Mouse (Mus musculus) embryonic facial prominence, embryonic 14.5 days (tissue): Measurements from ENCODE around the gene Vps45. TPM values are rescaled to one million over a fixed set of nuclear protein-coding genes. Genes with fewer than 3 reads are reported as not detected.
A peak's percentile ranks its signal among the peaks of the same experiment; 100 is the strongest.

Source experiments
- ATAC-seq: fragments of 200-750 bp; cut with Nextera tagmentation; 2 replicates; pipeline ENCODE4 v1.8.0; 2017; ENCODE audit warnings: low read depth, moderate number of reproducible peaks, moderate TSS enrichment
- DNase-seq: peaks from one replicate; pipeline ENCODE4 v3.0.0-alpha.2; 2015; ENCODE audit warnings: low spot score
- H3K27ac ChIP-seq: fragments of 300-500 bp; sonication (generic); replicated peaks from 2 replicates; pipeline ENCODE4 v1.5.1; 2014; ENCODE audit warnings: low read depth, mild to moderate bottlenecking, low read length, moderate library complexity
- H3K27me3 ChIP-seq: fragments of 300-500 bp; sonication (generic); replicated peaks from 2 replicates; pipeline ENCODE4 v1.6.1; 2014; ENCODE audit warnings: low read length; ENCODE audit not compliant: control insufficient read depth, insufficient read depth
- H3K36me3 ChIP-seq: fragments of 300-500 bp; sonication (generic); 2 replicates; pipeline ENCODE4 v1.6.1; 2014; ENCODE audit warnings: low read length, mixed read lengths; ENCODE audit not compliant: control insufficient read depth, insufficient read depth
- H3K4me1 ChIP-seq: fragments of 300-500 bp; sonication (generic); 2 replicates; pipeline ENCODE4 v1.6.1; 2014; ENCODE audit warnings: antibody characterized with exemption, low read length; ENCODE audit not compliant: control insufficient read depth, insufficient read depth
- H3K4me2 ChIP-seq: fragments of 300-500 bp; sonication (generic); 2 replicates; pipeline ENCODE4 v1.6.1; 2014; ENCODE audit warnings: low read depth, mild to moderate bottlenecking, low read length, moderate library complexity, mixed read lengths
- H3K4me3 ChIP-seq: fragments of 300-500 bp; sonication (generic); 2 replicates; pipeline ENCODE4 v1.5.1; 2014; ENCODE audit warnings: low read depth, mild to moderate bottlenecking, low read length
- H3K9ac ChIP-seq: fragments of 300-500 bp; sonication (generic); 2 replicates; pipeline ENCODE4 v1.6.1; 2014; ENCODE audit warnings: low read depth, mild to moderate bottlenecking, low read length, moderate library complexity, mixed read lengths
- H3K9me3 ChIP-seq: fragments of 300-500 bp; sonication (generic); 2 replicates; pipeline ENCODE4 v1.6.1; 2016; ENCODE audit warnings: low read length; ENCODE audit not compliant: control insufficient read depth
- WGBS: fragments of 180-500 bp; shearing (Covaris S2); extraction: QIAGEN DNeasy Blood & Tissue Kit; methylation state at CpG from one replicate; pipeline ENCODE4 v1.1.7; 2014; 5-methylcytosine and 5-hydroxymethylcytosine counted together
- polyA plus RNA-seq: library from polyadenylated mRNA; unstranded; fragments of >200 nt; fragmentation: Nextera tagmentation; extraction: Ambion mirVana; gene quantifications from 2 replicates; pipeline ENCODE4 v1.2.1, GENCODE M21; 2014

Vps45 gene
- polyA plus RNA-seq, result 24.4 and 25.7 TPM in 2 replicates

DNA sequence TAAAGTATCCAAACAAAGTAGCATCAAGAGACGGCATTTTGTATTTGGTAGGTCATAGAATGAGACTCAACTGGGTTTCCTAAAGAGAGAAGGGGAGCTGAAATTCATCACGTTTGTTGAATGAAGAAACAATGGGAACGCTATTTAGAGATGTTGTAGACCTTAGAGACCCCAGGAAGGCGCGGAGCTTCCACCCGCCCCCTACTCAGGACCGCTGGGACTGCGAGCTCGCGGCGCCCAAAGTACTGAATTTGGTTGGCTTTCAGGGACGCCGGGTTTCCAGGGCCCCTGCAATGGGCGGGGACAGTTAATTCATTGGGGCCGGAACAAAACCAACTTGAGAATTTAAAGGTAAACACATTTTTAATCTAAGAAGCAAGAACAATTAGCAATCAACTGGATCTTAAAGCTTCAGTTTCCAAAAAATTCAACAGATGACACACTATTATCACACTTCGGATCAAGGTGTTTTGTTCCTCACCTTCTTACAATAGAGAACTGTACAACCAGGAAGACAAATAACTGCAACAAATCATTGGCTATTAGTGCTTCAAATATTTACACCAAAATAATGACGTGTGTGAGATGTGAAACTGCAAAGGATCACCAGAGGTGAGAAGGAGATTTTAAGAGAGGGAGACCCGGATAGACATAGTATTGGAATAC, at the start of gene Vps45:
Gene Vps45, minus strand, starts transcription at position 236 of the 666 bp plus-strand sequence.
- peak; percentile 83 for ATAC-seq
- no peaks in the 10 kb centered on the region for H3K9me3 ChIP-seq
- H3K27me3 ChIP-seq, result no peaks in the 10 kb centered on the region
- peak within 1 kb of the TSS; percentile 89 for H3K27ac ChIP-seq
- WGBS, result 1% methylated on average over 18 of the region's 18 CpGs
- no peaks in the 10 kb centered on the region for H3K4me1 ChIP-seq
- peak; percentile 85 for DNase-seq
- H3K4me3 ChIP-seq, result peak within 1 kb of the TSS; percentile 59
- peak within 1 kb of the TSS; percentile 70 for H3K9ac ChIP-seq
- H3K36me3 ChIP-seq, result peaks cover 6% of the 10 kb centered on the region
- H3K4me2 ChIP-seq, result peak within 1 kb of the TSS; percentile 80

DNA sequence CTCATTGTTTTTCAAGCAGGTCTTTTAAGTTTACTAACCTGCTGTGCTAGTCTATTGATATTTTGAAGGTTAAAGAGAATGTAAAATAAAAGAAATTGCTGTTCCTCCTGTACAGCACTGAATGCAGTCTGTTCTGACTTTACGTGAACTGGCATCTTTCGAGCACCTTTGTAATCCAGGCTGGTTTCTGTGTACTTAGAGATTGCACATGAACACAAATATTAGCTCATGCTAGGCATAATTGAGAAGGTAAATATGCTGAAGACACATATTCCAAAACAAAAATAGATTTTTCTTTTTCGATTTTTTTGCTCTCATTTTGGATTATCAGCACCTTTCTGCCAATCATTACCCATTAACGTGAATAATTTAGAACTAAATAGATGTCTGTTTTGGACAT, 47.9 kb upstream of the Vps45 start:
- peaks cover 27% of the 10 kb centered on the region for H3K4me1 ChIP-seq
- no peak overlapping the region for H3K9ac ChIP-seq
- WGBS, result 80% methylated on average over 4 of the region's 4 CpGs
- H3K36me3 ChIP-seq, result no peaks in the 10 kb centered on the region
- no peak overlapping the region for H3K4me3 ChIP-seq
- no peaks in the 10 kb centered on the region for H3K27me3 ChIP-seq
- peak overlapping the region; percentile 77; the same call in 1 of the 2 replicates for H3K4me2 ChIP-seq
- H3K27ac ChIP-seq, result no peak overlapping the region
- ATAC-seq (no peak), DNase-seq (no peak)
- no peaks in the 10 kb centered on the region for H3K9me3 ChIP-seq

DNA sequence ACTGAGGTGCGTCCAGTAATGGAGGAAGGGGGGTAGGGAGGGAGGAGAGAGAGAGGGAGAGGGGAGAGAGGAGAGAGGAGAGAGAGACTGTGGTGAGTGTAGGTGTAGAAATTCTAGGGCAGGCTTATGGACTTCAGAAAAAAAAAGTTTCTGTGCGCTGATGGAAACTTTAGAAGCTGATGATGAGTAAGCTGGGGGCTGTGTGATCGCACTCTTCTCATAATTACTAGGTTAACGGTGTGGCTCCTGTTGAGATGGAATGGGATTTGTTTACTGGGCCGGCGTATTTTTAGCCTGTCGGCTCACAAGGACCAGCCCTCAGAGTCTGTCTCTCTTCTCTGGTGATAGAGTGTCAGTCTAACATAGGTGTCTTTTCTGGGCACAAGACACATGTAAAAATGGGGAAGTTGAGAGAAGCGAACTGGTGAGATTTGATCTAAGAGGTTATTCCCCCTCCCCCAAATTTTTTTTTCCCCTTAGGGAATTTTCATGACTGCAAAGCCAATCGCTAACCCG, 47.0 kb upstream of the Vps45 start:
- 4% methylated on average over 10 of the region's 10 CpGs for WGBS
- peaks cover 27% of the 10 kb centered on the region for H3K4me1 ChIP-seq
- ATAC-seq (no peak; the same call in 1 of the 2 replicates), DNase-seq (peak; percentile 26)
- H3K27ac ChIP-seq, result peak overlapping the region; percentile 92
- peak overlapping the region; percentile 77 for H3K4me2 ChIP-seq
- H3K27me3 ChIP-seq, result no peaks in the 10 kb centered on the region
- peak overlapping the region; percentile 94 for H3K9ac ChIP-seq
- H3K36me3 ChIP-seq, result no peaks in the 10 kb centered on the region
- H3K9me3 ChIP-seq, result no peaks in the 10 kb centered on the region
- H3K4me3 ChIP-seq, result peak overlapping the region; percentile 93

DNA sequence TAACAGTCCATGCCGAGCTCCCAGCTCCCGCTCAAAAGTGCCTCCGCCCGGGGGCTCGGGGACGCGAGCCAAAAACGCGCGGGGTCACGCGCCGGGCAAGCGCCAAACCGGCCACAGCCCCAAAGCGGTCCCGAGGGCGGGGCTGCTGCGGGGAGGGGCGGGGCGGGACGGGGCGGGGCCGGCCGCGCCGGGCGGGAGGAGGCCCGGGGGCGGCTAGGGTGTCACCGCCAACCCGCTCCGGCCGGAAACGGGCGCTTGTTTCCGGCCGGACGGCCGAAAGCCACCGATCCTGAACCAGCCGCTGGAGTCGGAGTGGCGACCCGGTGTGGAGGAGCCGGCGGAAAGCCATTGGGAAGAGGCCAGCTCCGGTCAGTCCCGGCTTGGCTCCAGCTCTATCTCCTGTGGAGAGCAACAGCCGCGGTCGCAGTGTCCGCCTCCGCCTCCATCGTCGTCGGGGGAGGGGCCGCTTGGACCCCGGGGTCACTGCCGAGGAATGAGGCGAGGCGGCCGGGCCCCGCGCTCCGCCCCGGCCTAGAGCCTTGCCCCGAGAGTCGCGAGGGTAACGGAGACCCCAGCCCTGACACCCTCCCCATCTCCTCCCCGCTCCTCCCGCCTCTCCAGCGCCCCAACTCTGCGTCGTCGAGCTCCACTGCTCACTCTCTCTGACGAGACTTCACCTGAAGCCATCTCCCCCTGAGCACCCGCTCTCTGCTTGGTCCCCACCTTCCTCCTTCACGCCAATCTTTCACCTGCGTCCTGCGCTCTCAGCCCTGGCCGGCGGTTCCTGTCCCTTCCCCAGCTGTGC, 46.2 kb upstream of the Vps45 start, which contains the start of gene Otud7b:
Gene Otud7b, plus strand, starts transcription at position 267 of the 805 bp plus-strand sequence.
- H3K27ac ChIP-seq, result peak within 1 kb of the TSS; percentile 92
- ATAC-seq, result peak; percentile 85
- H3K9me3 ChIP-seq, result no peaks in the 10 kb centered on the region
- H3K36me3 ChIP-seq, result no peaks in the 10 kb centered on the region
- H3K27me3 ChIP-seq, result no peaks in the 10 kb centered on the region
- peaks cover 27% of the 10 kb centered on the region for H3K4me1 ChIP-seq
- peak within 1 kb of the TSS; percentile 93 for H3K4me3 ChIP-seq
- H3K9ac ChIP-seq, result peak within 1 kb of the TSS; percentile 94
- under 1% methylated on average over 52 of the region's 84 CpGs for WGBS
- H3K4me2 ChIP-seq, result peak within 1 kb of the TSS; percentile 77
- DNase-seq, result peak; percentile 81

DNA sequence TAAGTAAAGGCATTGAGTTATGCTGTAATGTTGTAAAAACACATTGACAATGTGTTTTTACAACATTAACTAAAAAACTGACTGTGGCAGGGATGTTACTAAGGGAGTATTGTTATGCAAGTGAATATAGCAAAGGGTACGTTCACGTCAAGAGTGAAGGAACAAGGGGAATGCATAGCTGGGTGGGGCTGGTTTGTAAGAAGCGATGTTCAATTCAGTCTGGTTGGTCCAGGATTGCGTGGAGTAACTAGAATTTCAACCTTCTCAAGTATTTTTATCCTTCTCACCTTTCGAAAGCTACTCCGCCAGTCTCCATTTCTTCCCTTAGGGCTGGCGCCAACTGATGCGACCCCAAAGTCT, 45.6 kb upstream of the Vps45 start:
- Histone ChIP-seq H3K4me2 (peak overlapping the region; percentile 77), H3K9ac (peak overlapping the region; percentile 94), H3K9me3 (no peaks in the 10 kb centered on the region), H3K27me3 (no peaks in the 10 kb centered on the region), H3K4me3 (peak overlapping the region; percentile 93), H3K36me3 (no peaks in the 10 kb centered on the region), H3K27ac (peak overlapping the region; percentile 92), H3K4me1 (peaks cover 27% of the 10 kb centered on the region)
- WGBS, result 2% methylated on average over 7 of the region's 8 CpGs
- DNase-seq (peak; percentile 76), ATAC-seq (peak; percentile 68; the same call in 1 of the 2 replicates)

DNA sequence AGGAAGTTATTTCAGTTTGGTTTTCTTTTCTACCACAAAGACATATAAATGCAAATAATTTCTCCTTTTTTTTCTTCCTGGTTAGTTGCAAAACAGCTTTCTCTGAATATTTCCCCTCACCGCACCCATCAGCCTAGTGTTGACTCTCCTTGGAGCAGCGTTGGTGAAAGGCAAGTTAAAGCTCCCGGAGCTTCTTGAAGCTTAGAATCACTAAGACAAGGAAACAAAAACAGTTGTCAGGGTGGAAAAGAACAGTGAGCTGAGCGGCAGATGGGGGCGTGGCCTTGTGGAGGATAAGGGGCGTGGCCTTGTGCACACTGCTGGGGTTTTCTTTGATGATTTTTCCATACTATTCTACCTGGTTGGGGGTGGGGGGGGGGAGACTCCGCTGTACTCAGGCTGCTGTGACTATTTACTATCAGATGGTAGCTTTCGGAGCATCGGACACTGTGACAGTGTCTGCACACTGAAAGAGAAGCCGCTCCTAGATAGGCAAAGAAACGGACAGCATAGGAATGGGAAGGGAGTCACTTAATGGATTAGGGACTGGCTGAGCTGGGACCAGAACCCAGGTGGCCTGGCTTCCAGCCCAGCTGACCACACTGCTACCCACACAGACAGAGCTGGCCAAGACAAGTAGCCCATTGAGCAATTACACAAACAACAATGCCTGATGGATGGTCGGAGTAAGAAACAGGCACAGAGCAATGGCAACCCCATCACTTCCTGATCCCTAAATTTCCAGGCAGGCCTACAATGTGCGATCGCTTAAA, 44.0 kb upstream of the Vps45 start:
- H3K36me3 ChIP-seq, result no peaks in the 10 kb centered on the region
- H3K27ac ChIP-seq, result no peak overlapping the region
- peak overlapping the region; percentile 40 for H3K4me2 ChIP-seq
- ATAC-seq (no peak; the same call in 1 of the 2 replicates), DNase-seq (peak; percentile 79)
- H3K9me3 ChIP-seq, result no peaks in the 10 kb centered on the region
- H3K27me3 ChIP-seq, result no peaks in the 10 kb centered on the region
- 20% methylated on average over 14 of the region's 14 CpGs for WGBS
- H3K9ac ChIP-seq, result peak overlapping the region; percentile 35; the same call in 1 of the 2 replicates
- peak overlapping the region; percentile 22 for H3K4me3 ChIP-seq
- peaks cover 27% of the 10 kb centered on the region for H3K4me1 ChIP-seq

DNA sequence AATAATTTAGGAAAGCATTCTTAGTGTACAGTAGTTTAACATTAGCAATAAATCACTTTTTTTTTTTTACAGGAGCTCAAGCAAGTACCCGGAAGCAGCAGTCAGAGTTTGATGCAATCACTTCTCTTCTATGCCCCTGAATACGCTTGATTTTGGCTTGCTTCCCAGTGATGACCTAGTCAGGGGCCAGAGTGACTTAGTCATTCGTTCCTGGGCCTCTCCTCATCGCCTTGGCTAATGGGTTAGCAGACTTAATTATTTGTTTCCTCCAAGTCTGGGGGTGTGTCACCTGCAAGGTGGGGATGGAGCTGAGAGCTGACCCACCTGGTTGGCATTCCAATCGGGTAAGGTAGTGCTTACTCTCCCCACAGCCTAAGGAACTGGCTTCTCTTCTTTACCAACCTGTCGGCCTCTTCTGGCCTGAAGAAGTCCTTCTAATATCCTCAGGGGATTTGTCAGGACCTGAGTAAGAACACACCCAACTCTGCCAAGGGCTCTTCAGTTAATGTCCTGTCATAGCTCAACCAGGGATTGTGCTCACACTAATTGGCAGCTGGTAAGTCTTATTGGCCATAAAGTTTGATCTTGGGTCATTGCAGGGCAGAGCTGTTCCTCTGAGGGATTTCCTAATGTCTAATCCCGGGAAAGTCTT, 40.5 kb upstream of the Vps45 start:
- H3K36me3 ChIP-seq, result no peaks in the 10 kb centered on the region
- no peaks in the 10 kb centered on the region for H3K27me3 ChIP-seq
- H3K27ac ChIP-seq, result no peak overlapping the region
- H3K4me1 ChIP-seq, result peaks cover 11% of the 10 kb centered on the region
- 49% methylated on average over 7 of the region's 7 CpGs for WGBS
- H3K9me3 ChIP-seq, result no peaks in the 10 kb centered on the region
- no peak overlapping the region for H3K9ac ChIP-seq
- H3K4me3 ChIP-seq, result no peak overlapping the region
- H3K4me2 ChIP-seq, result no peak overlapping the region
- DNase-seq (peak; percentile 45), ATAC-seq (peak; percentile 50)

DNA sequence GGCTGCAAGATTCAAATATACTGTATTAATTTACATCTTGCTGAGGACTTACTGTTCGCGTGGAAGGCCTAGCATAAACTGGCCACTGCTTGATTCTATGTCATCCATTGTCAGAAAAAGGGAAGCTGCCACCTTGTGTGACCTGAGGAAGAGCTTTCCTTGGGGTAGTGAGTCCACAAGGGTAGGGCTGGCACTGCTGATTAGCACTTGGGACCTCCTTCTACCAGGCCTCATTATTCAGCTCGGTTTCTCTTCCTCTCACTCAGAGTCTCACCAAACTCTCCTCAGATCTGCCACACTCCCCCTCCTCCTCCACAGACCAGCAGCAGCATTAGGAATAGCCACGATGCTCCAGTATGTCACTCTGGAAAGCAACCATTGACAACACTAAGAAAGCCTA, 39.9 kb upstream of the Vps45 start:
- Histone ChIP-seq H3K27me3 (no peaks in the 10 kb centered on the region), H3K4me2 (no peak overlapping the region), H3K9ac (no peak overlapping the region), H3K9me3 (no peaks in the 10 kb centered on the region), H3K4me3 (no peak overlapping the region), H3K4me1 (peaks cover 7% of the 10 kb centered on the region), H3K36me3 (no peaks in the 10 kb centered on the region), H3K27ac (no peak overlapping the region)
- ATAC-seq (no peak), DNase-seq (no peak)
- 64% methylated on average over 4 of the region's 4 CpGs for WGBS
